Mouse (Mus musculus): ENCODE measurements around the gene Tmem9. TPM values are rescaled to one million over a fixed set of nuclear protein-coding genes. Genes with fewer than 3 reads are reported as not detected.
A peak's percentile ranks its signal among the peaks of the same experiment; 100 is the strongest.

Gene Tmem9
- 148 and 161 TPM in 2 replicates for polyA plus RNA-seq (2016; fragmentation: Nextera tagmentation; extraction: Ambion mirVana)

GRCm38 (mm10) chr1:136007211-136008158, at the start of gene Tmem9:
TSS of gene Tmem9 (plus strand) at chr1:136008150.
- peak; percentile 74 for DNase-seq (ENCODE audit: low spot score)
- Histone ChIP-seq H3K9me3 (no peaks in the 10 kb centered on the region), H3K36me3 (no peaks in the 10 kb centered on the region), H3K27ac (0 out of 2 replicates have a peak within 1 kb of the TSS, but pooled peaks have one; percentile 12), H3K4me3 (peak within 1 kb of the TSS; percentile 61), H3K27me3 (ENCODE audit: insufficient read depth, poor library complexity, severe bottlenecking) (peaks cover 38% of the 10 kb centered on the region), H3K4me1 (replicated peaks) (peaks cover 13% of the 10 kb centered on the region)
- WGBS: 3% methylated on average over 37 of the region's 37 CpGs

- Histone ChIP-seq H3K9me3 (no peaks in the 10 kb centered on the region), H3K27ac (no peak overlapping the region), H3K27me3 (ENCODE audit: insufficient read depth, poor library complexity, severe bottlenecking) (peaks cover 3% of the 10 kb centered on the region; the same call in 1 of the 2 replicates), H3K36me3 (no peaks in the 10 kb centered on the region), H3K4me1 (replicated peaks) (0 out of 2 replicates have a peak, but pooled peaks cover 2% of the 10 kb centered on the region), H3K4me3 (no peak overlapping the region)
- peak; percentile 12 for DNase-seq (ENCODE audit: low spot score)
- WGBS: 45% methylated on average over 4 of the region's 4 CpGs
These were observed 49.5 kb upstream of the Tmem9 start for GRCm38 (mm10) chr1:135958483-135958882.

GRCm38 (mm10) chr1:135963177-135963576, 44.8 kb upstream of the Tmem9 start:
- Histone ChIP-seq H3K4me3 (no peak overlapping the region), H3K9me3 (no peaks in the 10 kb centered on the region), H3K4me1 (replicated peaks) (peaks cover 11% of the 10 kb centered on the region), H3K27me3 (ENCODE audit: insufficient read depth, poor library complexity, severe bottlenecking) (no peaks in the 10 kb centered on the region), H3K36me3 (no peaks in the 10 kb centered on the region), H3K27ac (no peak overlapping the region)
- DNase-seq (ENCODE audit: low spot score): no peak
- 77% methylated on average over 5 of the region's 5 CpGs for WGBS

GRCm38 (mm10) chr1:135964561-135964960, 43.4 kb upstream of the Tmem9 start:
- H3K27ac ChIP-seq: no peak overlapping the region
- DNase-seq (ENCODE audit: low spot score): no peak

GRCm38 (mm10) chr1:135967739-135968138, 40.2 kb upstream of the Tmem9 start:
- peaks cover 17% of the 10 kb centered on the region for H3K4me1 ChIP-seq (replicated peaks)
- 84% methylated on average over 4 of the region's 4 CpGs for WGBS
- no peaks in the 10 kb centered on the region for H3K36me3 ChIP-seq
- DNase-seq (ENCODE audit: low spot score): no peak
- H3K27ac ChIP-seq: no peak overlapping the region
- no peaks in the 10 kb centered on the region for H3K27me3 ChIP-seq (ENCODE audit: insufficient read depth, poor library complexity, severe bottlenecking)
- H3K4me3 ChIP-seq: no peak overlapping the region
- H3K9me3 ChIP-seq: no peaks in the 10 kb centered on the region

More at GRCm38 (mm10) chr1:135964561-135964960, 43.4 kb upstream of the Tmem9 start:
- Histone ChIP-seq H3K27me3 (ENCODE audit: insufficient read depth, poor library complexity, severe bottlenecking) (no peaks in the 10 kb centered on the region), H3K9me3 (no peaks in the 10 kb centered on the region), H3K4me1 (replicated peaks) (peaks cover 11% of the 10 kb centered on the region), H3K36me3 (no peaks in the 10 kb centered on the region), H3K4me3 (no peak overlapping the region)
- WGBS: 72% methylated on average over 11 of the region's 11 CpGs

- Histone ChIP-seq H3K27me3 (ENCODE audit: insufficient read depth, poor library complexity, severe bottlenecking) (no peaks in the 10 kb centered on the region), H3K4me3 (no peak overlapping the region), H3K27ac (0 out of 2 replicates have a peak overlapping the region, but pooled peaks have one; percentile 24), H3K9me3 (no peaks in the 10 kb centered on the region), H3K4me1 (replicated peaks) (peaks cover 7% of the 10 kb centered on the region), H3K36me3 (no peaks in the 10 kb centered on the region)
- 50% methylated on average over 2 of the region's 2 CpGs for WGBS
- DNase-seq (ENCODE audit: low spot score): no peak
These were observed 37.5 kb upstream of the Tmem9 start for GRCm38 (mm10) chr1:135970486-135970885.

GRCm38 (mm10) chr1:135972576-135972975, 35.4 kb upstream of the Tmem9 start:
- H3K27me3 ChIP-seq (ENCODE audit: insufficient read depth, poor library complexity, severe bottlenecking): no peaks in the 10 kb centered on the region
- peaks cover 7% of the 10 kb centered on the region; the same call in 1 of the 2 replicates for H3K4me1 ChIP-seq (replicated peaks)
- H3K36me3 ChIP-seq: no peaks in the 10 kb centered on the region
- no peaks in the 10 kb centered on the region for H3K9me3 ChIP-seq
- WGBS: 90% methylated on average over 3 of the region's 3 CpGs
- no peak overlapping the region for H3K4me3 ChIP-seq
- H3K27ac ChIP-seq: no peak overlapping the region
- DNase-seq (ENCODE audit: low spot score): no peak

- no peaks in the 10 kb centered on the region for H3K36me3 ChIP-seq
- no peaks in the 10 kb centered on the region for H3K27me3 ChIP-seq (ENCODE audit: insufficient read depth, poor library complexity, severe bottlenecking)
- H3K4me3 ChIP-seq: no peak overlapping the region
- WGBS: 55% methylated on average over 5 of the region's 5 CpGs
- H3K9me3 ChIP-seq: no peaks in the 10 kb centered on the region
- DNase-seq (ENCODE audit: low spot score): no peak
- peaks cover 5% of the 10 kb centered on the region; the same call in 1 of the 2 replicates for H3K4me1 ChIP-seq (replicated peaks)
- no peak overlapping the region for H3K27ac ChIP-seq
These were observed 23.8 kb upstream of the Tmem9 start for GRCm38 (mm10) chr1:135984105-135984504.

GRCm38 (mm10) chr1:135989876-135990275, 18.1 kb upstream of the Tmem9 start:
- Histone ChIP-seq H3K27ac (no peak overlapping the region), H3K4me3 (no peak overlapping the region), H3K27me3 (ENCODE audit: insufficient read depth, poor library complexity, severe bottlenecking) (no peaks in the 10 kb centered on the region), H3K9me3 (no peaks in the 10 kb centered on the region), H3K36me3 (no peaks in the 10 kb centered on the region), H3K4me1 (replicated peaks) (no peaks in the 10 kb centered on the region)
- DNase-seq (ENCODE audit: low spot score): no peak

- H3K9me3 ChIP-seq: no peaks in the 10 kb centered on the region
- H3K27ac ChIP-seq: no peak overlapping the region
- DNase-seq (ENCODE audit: low spot score): no peak
- peaks cover 3% of the 10 kb centered on the region; the same call in 1 of the 2 replicates for H3K27me3 ChIP-seq (ENCODE audit: insufficient read depth, poor library complexity, severe bottlenecking)
- WGBS: 79% methylated on average over 4 of the region's 4 CpGs
- no peaks in the 10 kb centered on the region for H3K36me3 ChIP-seq
- no peak overlapping the region for H3K4me3 ChIP-seq
- no peaks in the 10 kb centered on the region for H3K4me1 ChIP-seq (replicated peaks)
These were observed 14.5 kb upstream of the Tmem9 start for GRCm38 (mm10) chr1:135993470-135993869.

- H3K9me3 ChIP-seq: no peaks in the 10 kb centered on the region
- no peaks in the 10 kb centered on the region for H3K4me1 ChIP-seq (replicated peaks)
- no peaks in the 10 kb centered on the region for H3K36me3 ChIP-seq
- no peak overlapping the region for H3K4me3 ChIP-seq
- peaks cover 3% of the 10 kb centered on the region; the same call in 1 of the 2 replicates for H3K27me3 ChIP-seq (ENCODE audit: insufficient read depth, poor library complexity, severe bottlenecking)
- H3K27ac ChIP-seq: no peak overlapping the region
- WGBS: 75% methylated on average over 7 of the region's 7 CpGs
- DNase-seq (ENCODE audit: low spot score): no peak
These were observed 10.4 kb upstream of the Tmem9 start for GRCm38 (mm10) chr1:135997537-135997936.

- no peaks in the 10 kb centered on the region for H3K36me3 ChIP-seq
- peaks cover 7% of the 10 kb centered on the region; the same call in 1 of the 2 replicates for H3K27me3 ChIP-seq (ENCODE audit: insufficient read depth, poor library complexity, severe bottlenecking)
- 61% methylated on average over 8 of the region's 8 CpGs for WGBS
- H3K9me3 ChIP-seq: no peaks in the 10 kb centered on the region
- H3K4me3 ChIP-seq: no peak overlapping the region
- H3K27ac ChIP-seq: no peak overlapping the region
- no peaks in the 10 kb centered on the region for H3K4me1 ChIP-seq (replicated peaks)
- no peak for DNase-seq (ENCODE audit: low spot score)
These were observed 8.1 kb upstream of the Tmem9 start for GRCm38 (mm10) chr1:135999720-136000287.

- no peak for DNase-seq (ENCODE audit: low spot score)
- Histone ChIP-seq H3K36me3 (no peaks in the 10 kb centered on the region), H3K4me1 (replicated peaks) (no peaks in the 10 kb centered on the region), H3K9me3 (no peaks in the 10 kb centered on the region), H3K27ac (no peak overlapping the region), H3K27me3 (ENCODE audit: insufficient read depth, poor library complexity, severe bottlenecking) (peaks cover 21% of the 10 kb centered on the region), H3K4me3 (no peak overlapping the region)
- 89% methylated on average over 2 of the region's 2 CpGs for WGBS
These were observed 6.5 kb upstream of the Tmem9 start for GRCm38 (mm10) chr1:136001438-136001837.

All from hindbrain, embryonic 10.5 days (tissue).